Mouse (Mus musculus): ENCODE results near the gene Olfr1061.
"Not testable (repeated sequence)": the region's sequence is repeated elsewhere in the genome, so short reads cannot be mapped to it uniquely, and the experiment has no call there.

The Olfr1061 gene

GRCm38 (mm10) chr2:86413950-86414349 is at the start of gene Olfr1061:
TSS of gene Olfr1061 (minus strand) at chr2:86414050.
- no peak for DNase-seq

GRCm38 (mm10) chr2:86460434-86460833 is 46.6 kb upstream of the Olfr1061 start:
- DNase-seq, result no peak

DNA sequence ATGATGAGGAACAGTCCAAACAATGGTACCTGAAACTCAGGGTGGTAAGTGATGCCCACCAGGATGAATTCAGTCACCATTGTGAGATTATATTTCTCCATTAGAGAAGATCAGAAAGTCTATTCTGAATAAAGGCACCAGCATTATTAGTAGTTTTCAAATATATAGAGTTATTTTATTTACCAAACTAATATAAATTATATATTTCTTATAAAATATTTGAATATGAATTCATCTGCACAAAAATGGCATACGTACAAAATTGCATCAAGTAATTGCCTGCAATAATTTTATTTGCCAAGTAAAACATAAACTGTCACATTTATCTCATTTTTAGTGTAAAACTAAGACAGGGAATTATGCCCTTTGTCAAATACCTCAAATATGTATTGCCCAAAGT is 42.3 kb upstream of the Olfr1061 start, which contains the start of gene Olfr1066:
TSS of gene Olfr1066 (minus strand) at position 101 of the 400 bp plus-strand sequence.
- DNase-seq, result no peak

DNA sequence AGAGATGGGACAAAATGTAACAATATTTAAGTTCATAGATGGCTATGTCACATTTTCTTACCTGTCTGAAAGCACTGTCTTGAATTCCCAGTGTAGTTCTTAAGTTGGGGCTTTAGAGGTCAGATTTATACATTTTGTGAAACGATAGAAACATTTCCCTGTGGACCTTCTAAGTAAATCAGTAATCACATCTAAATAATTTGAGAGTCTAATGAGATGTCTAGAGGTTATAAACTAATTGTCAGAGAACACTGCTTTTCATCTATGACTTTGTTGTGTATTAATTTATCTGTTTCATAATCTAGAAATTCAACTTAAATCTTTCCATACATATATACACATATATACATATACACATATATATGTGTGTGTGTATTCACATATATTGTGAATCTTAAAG is 36.6 kb upstream of the Olfr1061 start, which contains the start of gene Olfr1065:
TSS of gene Olfr1065 (minus strand) at position 101 of the 400 bp plus-strand sequence.
- not testable (repeated sequence) for DNase-seq

GRCm38 (mm10) chr2:86442101-86442500 is 28.3 kb upstream of the Olfr1061 start:
- not testable (repeated sequence) for DNase-seq

DNA sequence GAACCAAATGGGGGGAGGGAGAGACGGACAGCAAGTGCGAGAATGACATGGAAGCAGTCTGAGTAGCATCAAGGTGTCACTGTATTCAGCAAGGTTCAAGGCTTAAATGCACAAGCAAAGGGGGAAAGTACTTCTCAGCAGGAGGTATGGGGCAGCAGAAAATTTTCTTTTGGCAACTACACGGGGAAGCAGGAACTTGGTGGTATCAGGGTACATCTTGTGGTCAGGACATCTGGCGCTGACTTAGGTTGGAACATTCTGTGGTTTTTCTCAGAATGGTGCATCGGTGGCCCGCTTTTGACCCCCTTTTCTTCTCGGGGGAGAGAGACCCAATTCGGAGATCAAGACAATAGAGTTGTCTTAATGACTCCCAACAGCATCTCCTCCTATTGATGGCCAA is 14.7 kb upstream of the Olfr1061 start:
- not testable (repeated sequence) for DNase-seq

DNA sequence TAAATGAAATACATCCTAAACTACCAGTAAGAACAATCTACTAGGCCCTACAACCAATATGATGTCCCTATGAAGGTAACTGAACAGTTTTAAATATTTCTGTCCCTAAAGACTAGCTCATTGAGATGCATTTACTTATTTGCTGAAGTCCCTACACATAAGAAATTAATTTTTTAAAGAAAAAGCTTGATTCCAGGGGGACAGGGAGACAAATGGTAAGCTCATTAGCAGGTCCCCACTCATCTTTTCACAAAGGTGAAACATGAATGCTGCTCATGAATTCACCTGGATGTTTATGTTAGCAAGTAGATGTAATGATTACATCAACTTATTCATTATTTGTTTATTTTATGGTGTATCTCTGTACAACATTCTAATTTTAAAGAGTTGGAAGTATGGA is 12.8 kb upstream of the Olfr1061 start, which contains the start of gene Olfr1062:
TSS of gene Olfr1062 (minus strand) at position 101 of the 400 bp plus-strand sequence.
- DNase-seq, result not testable (repeated sequence)

- no peak for DNase-seq
Measured at GRCm38 (mm10) chr2:86395114-86395513, 18.7 kb downstream of the Olfr1061 start.

- not testable (repeated sequence) for DNase-seq
Measured at GRCm38 (mm10) chr2:86388461-86388860, 25.4 kb downstream of the Olfr1061 start, which contains the start of gene Olfr1058. TSS of gene Olfr1058 (minus strand) at chr2:86388561.

DNA sequence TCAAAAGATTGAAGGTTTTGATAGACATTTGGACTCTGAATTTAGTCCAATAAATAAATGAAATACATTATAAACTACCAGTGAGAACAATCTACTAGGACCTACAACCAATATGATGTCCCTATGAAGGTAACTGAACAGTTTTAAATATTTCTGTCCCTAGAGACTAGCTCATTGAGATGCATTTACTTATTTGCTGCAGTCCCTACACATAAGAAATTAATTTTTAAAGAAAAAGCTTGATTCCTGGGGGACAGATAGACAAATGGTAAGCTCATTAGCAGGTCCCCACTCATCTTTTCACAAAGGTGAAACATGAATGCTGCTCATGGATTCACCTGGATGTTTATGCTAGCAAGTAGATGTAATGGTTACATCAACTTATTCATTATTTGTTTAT is 35.6 kb downstream of the Olfr1061 start, which contains the start of gene Olfr1057:
TSS of gene Olfr1057 (minus strand) at position 101 of the 400 bp plus-strand sequence.
- no peak for DNase-seq

GRCm38 (mm10) chr2:86366342-86366741 is 47.5 kb downstream of the Olfr1061 start:
- not testable (repeated sequence) for DNase-seq

Data from kidney, postnatal 10 days (tissue).